Mouse (Mus musculus) heart, adult 9 months (tissue): ENCODE measurements around the gene Suclg2.

Experiments
- DNase-seq, 2 experiments: peaks; one replicate each; pipeline ENCODE4 v3.0.0; 2022; ENCODE audit warnings: low spot score in 2 of 2

Gene Suclg2

GRCm38 (mm10) chr6:95469521-95469920, 249.1 kb downstream of the Suclg2 start:
- DNase-seq = no peak

- no peak for DNase-seq
Observed at GRCm38 (mm10) chr6:95465322-95465721, 253.3 kb downstream of the Suclg2 start.

- no peak for DNase-seq
Observed at GRCm38 (mm10) chr6:95459372-95459771, 259.2 kb downstream of the Suclg2 start.

- DNase-seq = no peak
Observed at GRCm38 (mm10) chr6:95446151-95446550, 272.4 kb downstream of the Suclg2 start.

GRCm38 (mm10) chr6:95445036-95445435, 273.6 kb downstream of the Suclg2 start:
- peak; percentile 20 to 30 for DNase-seq
